16 mouse cellular contexts compared by ENCODE assay signal in genomic region chrX:11646681-11647526, GRCm38 (mm10).
DNase-seq lines count a peak whose midpoint lies in the region; ATAC-seq lines count a peak whose summit lies in the region.
"Had no signal": no experiment of that assay in that cellular context is flagged by ENCODE, and none has a peak within 500 bp of the region (broad histone marks: within the 10 kb centered on the region; RNA-seq: fewer than 3 reads in every experiment).

No protein-coding gene starts in this region.

- DNase-seq in neural tube, embryonic 10.5 days (ENCODE audit: extremely low spot score, low spot score): peak; percentile 4
- peak; percentile 44 for DNase-seq in induced T-regulatory cell, adult 2 months (ENCODE audit: low read depth)
- peak; percentile 15 to 22 for DNase-seq in natural killer cell, adult 2 months (ENCODE audit: low spot score in 2 of 2)
- DNase-seq in thymus, postnatal 4 days: peak; percentile 42
- DNase-seq in adipocyte (ENCODE audit: low spot score): no peak
- no peak for DNase-seq in cerebellum, postnatal 14 days
- DNase-seq in adrenal gland, postnatal 4 days (ENCODE audit: low spot score in 2 of 2): no peak
- DNase-seq: cerebellum, adult 8-10 months; forebrain, postnatal 0 days; gastrocnemius, postnatal 36 days; lung, embryonic 14.5 days had no signal

- no peaks in the 10 kb centered on the region for H3K36me3 ChIP-seq in neural tube, embryonic 15.5 days

- no peak for ATAC-seq in neural tube, embryonic 15.5 days (ENCODE audit: low FRiP score)
- ATAC-seq: forebrain, postnatal 0 days had no signal

- H3K4me2 ChIP-seq in neural tube, embryonic 15.5 days: no peak overlapping the region
- H3K4me2 ChIP-seq: hindbrain, embryonic 14.5 days; lung, embryonic 14.5 days had no signal

- no peaks in the 10 kb centered on the region for H3K9me3 ChIP-seq in neural tube, embryonic 15.5 days (replicated peaks)

- H3K27ac ChIP-seq in neural tube, embryonic 15.5 days (replicated peaks): no peak overlapping the region
- H3K27ac ChIP-seq: hindbrain, embryonic 14.5 days; kidney, postnatal 0 days had no signal

- no peaks in the 10 kb centered on the region for H3K27me3 ChIP-seq in neural tube, embryonic 15.5 days (replicated peaks)

- H3K4me3 ChIP-seq in neural tube, embryonic 15.5 days (replicated peaks): no peak overlapping the region
- H3K4me3 ChIP-seq: erythroblast, embryonic 14.5 days; megakaryocyte, embryonic 14.5 days had no signal

- H3K9ac ChIP-seq in neural tube, embryonic 15.5 days (replicated peaks): no peak overlapping the region
- H3K9ac ChIP-seq: forebrain, postnatal 0 days; hindbrain, embryonic 14.5 days; lung, embryonic 14.5 days had no signal

- no peaks in the 10 kb centered on the region for H3K4me1 ChIP-seq in neural tube, embryonic 15.5 days

- 81% methylated on average over 7 of the region's 7 CpGs for WGBS in neural tube, embryonic 15.5 days

Comparison
In these comparisons a context has a peak if more than half of its experiments do, and no peak if none do; other contexts are left out.
1. DNase-seq: peak in neural tube, embryonic 10.5 days (single experiment), induced T-regulatory cell, adult 2 months (single experiment), natural killer cell, adult 2 months (2 of 2) and thymus, postnatal 4 days (single experiment); none in adipocyte (single experiment), cerebellum, postnatal 14 days (0 of 2) and adrenal gland, postnatal 4 days (0 of 2).